Mouse (Mus musculus): ENCODE measurements around the gene Prickle1. TPM values are rescaled to one million over a fixed set of nuclear protein-coding genes. Genes with fewer than 3 reads are reported as not detected.

Gene Prickle1
- total and polyA plus RNA-seq, 3 experiments: 0.64 to 1.8 (median 1.7) TPM

DNA sequence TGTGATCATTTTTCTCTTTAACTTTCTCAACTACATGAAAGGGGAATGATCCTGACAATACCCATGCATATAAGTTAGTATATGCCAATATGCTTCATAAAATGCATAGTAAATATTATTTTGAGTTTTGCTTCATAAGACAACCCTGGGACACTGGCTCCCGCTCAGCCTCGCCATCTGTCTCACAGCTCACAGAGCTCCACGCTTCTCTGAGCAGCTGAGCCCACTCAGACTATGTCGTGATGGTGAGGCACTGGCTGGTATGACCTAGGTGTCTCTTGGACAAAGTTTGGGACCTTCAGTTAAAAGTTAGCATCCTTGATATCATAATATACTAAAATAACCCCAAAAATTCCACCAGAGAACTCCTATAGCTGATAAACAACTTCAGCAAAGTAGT is 20.6 kb upstream of the Prickle1 start:
- Histone ChIP-seq H3K36me3 (replicated peaks in 1 of 2; ENCODE audit: control insufficient read depth in 1 of 2, insufficient read depth in 1 of 2, low read length in 1 of 2) (no peaks in the 10 kb centered on the region), H3K79me2 (replicated peaks; ENCODE audit: control insufficient read depth, extremely low read depth, insufficient read depth, poor library complexity, severe bottlenecking) (no peaks in the 10 kb centered on the region), H3K9me3 (replicated peaks; ENCODE audit: low read length) (peaks cover 20% of the 10 kb centered on the region), H3K9ac (ENCODE audit: insufficient read depth, low read depth) (no peak overlapping the region), H3K4me2 (ENCODE audit: insufficient read depth, low read depth, poor library complexity, severe bottlenecking) (no peak overlapping the region), H3K4me3 (replicated peaks in 1 of 3; ENCODE audit: low read depth in 2 of 3, low read length in 2 of 3, poor library complexity in 1 of 3) (no peak overlapping the region), H3K4me1 (ENCODE audit: control insufficient read depth in 1 of 2, insufficient read depth in 2 of 2) (no peaks in the 10 kb centered on the region), H3K27me3 (replicated peaks) (no peaks in the 10 kb centered on the region), H3K27ac (ENCODE audit: insufficient read depth, low read depth) (no peak overlapping the region)
- TF ChIP-seq NRF1 (IDR thresholded peaks at IDR 0.05; ENCODE audit: low read depth, low read length) (no peak), RAD21 (IDR thresholded peaks at IDR 0.05; ENCODE audit: low read depth, low read length) (no peak), MXI1 (IDR thresholded peaks at IDR 0.05; ENCODE audit: low read depth, low read length) (no peak), SMC3 (IDR thresholded peaks at IDR 0.05; ENCODE audit: low read depth, low read length) (no peak), MAX (IDR thresholded peaks at IDR 0.05; ENCODE audit: low read length) (no peak)
- DNase-seq (ENCODE audit: extremely low read depth): no peak
- in situ Hi-C loops (cut with MboI; ENCODE audit: low pct_ligation_motif_present, low pct_unique_long_range_greater_than_20kb, low sequenced_read_pairs) (no loop called here), dilution Hi-C loops (cut with MboI; ENCODE audit: extremely low pct_ligation_motif_present, extremely low pct_unique_long_range_greater_than_20kb, low sequenced_read_pairs) (no loop called here)

DNA sequence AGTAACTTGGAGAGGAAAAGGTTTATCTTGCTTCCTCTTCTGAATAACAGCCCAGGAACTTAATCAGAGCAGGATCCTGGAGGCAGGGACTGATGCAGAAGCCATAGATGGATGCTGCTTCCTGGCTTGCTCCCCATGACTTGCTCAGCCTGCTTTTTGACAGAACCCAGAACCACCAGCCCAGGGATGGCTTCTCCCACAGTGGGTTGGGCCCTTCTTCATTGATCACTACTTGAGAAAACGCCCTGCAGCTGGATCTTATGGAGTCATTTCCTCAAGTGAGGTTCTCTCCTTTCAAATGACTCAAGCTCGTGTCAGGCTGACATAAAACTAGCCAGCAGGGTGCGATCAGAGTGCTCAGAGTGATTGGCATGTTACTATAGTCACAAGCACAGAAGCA is 19.3 kb upstream of the Prickle1 start:
- Histone ChIP-seq H3K9ac (ENCODE audit: insufficient read depth, low read depth) (no peak overlapping the region), H3K4me1 (ENCODE audit: control insufficient read depth in 1 of 2, insufficient read depth in 2 of 2) (no peaks in the 10 kb centered on the region), H3K4me2 (ENCODE audit: insufficient read depth, low read depth, poor library complexity, severe bottlenecking) (no peak overlapping the region), H3K9me3 (replicated peaks; ENCODE audit: low read length) (peaks cover 28% of the 10 kb centered on the region), H3K79me2 (replicated peaks; ENCODE audit: control insufficient read depth, extremely low read depth, insufficient read depth, poor library complexity, severe bottlenecking) (no peaks in the 10 kb centered on the region), H3K4me3 (replicated peaks in 1 of 3; ENCODE audit: low read depth in 2 of 3, low read length in 2 of 3, poor library complexity in 1 of 3) (no peak overlapping the region), H3K27me3 (replicated peaks) (no peaks in the 10 kb centered on the region), H3K36me3 (replicated peaks in 1 of 2; ENCODE audit: control insufficient read depth in 1 of 2, insufficient read depth in 1 of 2, low read length in 1 of 2) (no peaks in the 10 kb centered on the region), H3K27ac (ENCODE audit: insufficient read depth, low read depth) (no peak overlapping the region)
- in situ Hi-C loops (cut with MboI; ENCODE audit: low pct_ligation_motif_present, low pct_unique_long_range_greater_than_20kb, low sequenced_read_pairs): no loop called here
- dilution Hi-C loops (cut with MboI; ENCODE audit: extremely low pct_ligation_motif_present, extremely low pct_unique_long_range_greater_than_20kb, low sequenced_read_pairs): no loop called here
- no peak for DNase-seq (ENCODE audit: extremely low read depth)
- no peak for TF ChIP-seq BHLHE40 (IDR thresholded peaks at IDR 0.05; ENCODE audit: low read depth, low read length)
- TF ChIP-seq MAFK (IDR thresholded peaks at IDR 0.05; ENCODE audit: insufficient replicate concordance, low read length): no peak
- TF ChIP-seq ZMIZ1 (IDR thresholded peaks at IDR 0.05; ENCODE audit: low read depth, low read length): no peak
- no peak for TF ChIP-seq IRF4 (IDR thresholded peaks at IDR 0.05; ENCODE audit: low read depth, low read length)
- TF ChIP-seq RAD21 (IDR thresholded peaks at IDR 0.05; ENCODE audit: low read depth, low read length): no peak
- no peak for TF ChIP-seq CHD2 (IDR thresholded peaks at IDR 0.05; ENCODE audit: low read length)
- TF ChIP-seq HCFC1 (IDR thresholded peaks at IDR 0.05; ENCODE audit: low read depth, low read length): no peak
- no peak for TF ChIP-seq ETS1 (conservative IDR thresholded peaks at IDR 0.05; ENCODE audit: low read depth, low read length)
- no peak for TF ChIP-seq PAX5 (IDR thresholded peaks at IDR 0.05; ENCODE audit: low read length)
- no peak for TF ChIP-seq MEF2A (IDR thresholded peaks at IDR 0.05; ENCODE audit: borderline replicate concordance, low read depth, low read length)
- no peak for TF ChIP-seq ZNF384 (IDR thresholded peaks at IDR 0.05; ENCODE audit: low read depth, low read length)
- no peak for TF ChIP-seq USF2 (conservative IDR thresholded peaks at IDR 0.05; ENCODE audit: low read depth, low read length)
- TF ChIP-seq JUN (IDR thresholded peaks at IDR 0.05; ENCODE audit: insufficient read depth, low read depth, low read length): no peak
- no peak for TF ChIP-seq MYC (IDR thresholded peaks at IDR 0.05; ENCODE audit: low read depth, low read length)
- no peak for TF ChIP-seq SIN3A (IDR thresholded peaks at IDR 0.05; ENCODE audit: low read length)
- TF ChIP-seq MAX (IDR thresholded peaks at IDR 0.05; ENCODE audit: low read length): no peak
- no peak for TF ChIP-seq CTCF (conservative IDR thresholded peaks at IDR 0.05 in 1 of 2, IDR thresholded peaks at IDR 0.05 in 1 of 2; ENCODE audit: low read depth in 2 of 2, low read length in 2 of 2)
- TF ChIP-seq POLR2AphosphoS2 (IDR thresholded peaks at IDR 0.05; ENCODE audit: low read depth, low read length): no peak
